Mouse (Mus musculus): Measurements from ENCODE around the gene Vwa3a.
"Not testable (repeated sequence)": the region's sequence is repeated elsewhere in the genome, so short reads cannot be mapped to it uniquely, and the experiment has no call there.

The Vwa3a gene

GRCm38 (mm10) chr7:120739018-120739417 is at the start of gene Vwa3a:
TSS of gene Vwa3a (plus strand) at chr7:120739318.
- DNase-seq (ENCODE audit: low read depth, low spot score): no peak

GRCm38 (mm10) chr7:120690634-120691033 is 48.5 kb upstream of the Vwa3a start:
- no peak for DNase-seq (ENCODE audit: low read depth, low spot score)

GRCm38 (mm10) chr7:120693831-120694375 is 45.2 kb upstream of the Vwa3a start:
- no peak for DNase-seq (ENCODE audit: low read depth, low spot score)

- DNase-seq (ENCODE audit: low read depth, low spot score): no peak
These were observed 43.9 kb upstream of the Vwa3a start for GRCm38 (mm10) chr7:120695196-120695595.

GRCm38 (mm10) chr7:120695641-120696040 is 43.5 kb upstream of the Vwa3a start:
- no peak for DNase-seq (ENCODE audit: low read depth, low spot score)

- no peak for DNase-seq (ENCODE audit: low read depth, low spot score)
These were observed 42.8 kb upstream of the Vwa3a start for GRCm38 (mm10) chr7:120696331-120696730.

- DNase-seq (ENCODE audit: low read depth, low spot score): no peak
These were observed 39.5 kb upstream of the Vwa3a start for GRCm38 (mm10) chr7:120699586-120699985.

- no peak for DNase-seq (ENCODE audit: low read depth, low spot score)
These were observed 35.2 kb upstream of the Vwa3a start for GRCm38 (mm10) chr7:120703888-120704287.

GRCm38 (mm10) chr7:120712071-120712470 is 27.0 kb upstream of the Vwa3a start:
- DNase-seq (ENCODE audit: low read depth, low spot score): no peak

- no peak for DNase-seq (ENCODE audit: low read depth, low spot score)
These were observed 25.9 kb upstream of the Vwa3a start for GRCm38 (mm10) chr7:120713225-120713624.

GRCm38 (mm10) chr7:120713951-120714350 is 25.2 kb upstream of the Vwa3a start:
- not testable (repeated sequence) for DNase-seq (ENCODE audit: low read depth, low spot score)

GRCm38 (mm10) chr7:120717261-120717660 is 21.9 kb upstream of the Vwa3a start:
- DNase-seq (ENCODE audit: low read depth, low spot score): no peak

GRCm38 (mm10) chr7:120721051-120721450 is 18.1 kb upstream of the Vwa3a start:
- no peak for DNase-seq (ENCODE audit: low read depth, low spot score)

- no peak for DNase-seq (ENCODE audit: low read depth, low spot score)
These were observed 17.7 kb upstream of the Vwa3a start for GRCm38 (mm10) chr7:120721456-120721855.

GRCm38 (mm10) chr7:120722063-120722462 is 17.1 kb upstream of the Vwa3a start:
- no peak for DNase-seq (ENCODE audit: low read depth, low spot score)

- DNase-seq (ENCODE audit: low read depth, low spot score): peak; percentile 10
These were observed 16.3 kb upstream of the Vwa3a start for GRCm38 (mm10) chr7:120722839-120723278.

- DNase-seq (ENCODE audit: low read depth, low spot score): peak; percentile 18
These were observed 11.5 kb upstream of the Vwa3a start for GRCm38 (mm10) chr7:120727581-120727980.

GRCm38 (mm10) chr7:120729635-120730034 is 9.5 kb upstream of the Vwa3a start:
- DNase-seq (ENCODE audit: low read depth, low spot score): no peak

GRCm38 (mm10) chr7:120732906-120733305 is 6.2 kb upstream of the Vwa3a start:
- DNase-seq (ENCODE audit: low read depth, low spot score): no peak

- DNase-seq (ENCODE audit: low read depth, low spot score): no peak
These were observed 512 bp downstream of the Vwa3a start for GRCm38 (mm10) chr7:120739558-120740101.

- no peak for DNase-seq (ENCODE audit: low read depth, low spot score)
These were observed 4.5 kb downstream of the Vwa3a start for GRCm38 (mm10) chr7:120743366-120744351.

GRCm38 (mm10) chr7:120744606-120745005 is 5.5 kb downstream of the Vwa3a start:
- no peak for DNase-seq (ENCODE audit: low read depth, low spot score)

All from mesoderm, embryonic 11.5 days (tissue).